Mouse (Mus musculus) embryonic facial prominence, embryonic 14.5 days (tissue): Measurements from ENCODE around the gene Vax2. TPM values are rescaled to one million over a fixed set of nuclear protein-coding genes. Genes with fewer than 3 reads are reported as not detected.

ENCODE experiments used
- ATAC-seq: fragments of 200-750 bp; cut with Nextera tagmentation; 2 replicates; pipeline ENCODE4 v1.8.0; 2017; ENCODE audit warnings: low read depth, moderate number of reproducible peaks, moderate TSS enrichment
- DNase-seq: peaks from one replicate; pipeline ENCODE4 v3.0.0-alpha.2; 2015; ENCODE audit warnings: low spot score
- H3K27ac ChIP-seq: fragments of 300-500 bp; sonication (generic); replicated peaks from 2 replicates; pipeline ENCODE4 v1.5.1; 2014; ENCODE audit warnings: low read depth, mild to moderate bottlenecking, low read length, moderate library complexity
- H3K27me3 ChIP-seq: fragments of 300-500 bp; sonication (generic); replicated peaks from 2 replicates; pipeline ENCODE4 v1.6.1; 2014; ENCODE audit warnings: low read length; ENCODE audit not compliant: control insufficient read depth, insufficient read depth
- H3K36me3 ChIP-seq: fragments of 300-500 bp; sonication (generic); 2 replicates; pipeline ENCODE4 v1.6.1; 2014; ENCODE audit warnings: low read length, mixed read lengths; ENCODE audit not compliant: control insufficient read depth, insufficient read depth
- H3K4me1 ChIP-seq: fragments of 300-500 bp; sonication (generic); 2 replicates; pipeline ENCODE4 v1.6.1; 2014; ENCODE audit warnings: antibody characterized with exemption, low read length; ENCODE audit not compliant: control insufficient read depth, insufficient read depth
- H3K4me2 ChIP-seq: fragments of 300-500 bp; sonication (generic); 2 replicates; pipeline ENCODE4 v1.6.1; 2014; ENCODE audit warnings: low read depth, mild to moderate bottlenecking, low read length, moderate library complexity, mixed read lengths
- H3K4me3 ChIP-seq: fragments of 300-500 bp; sonication (generic); 2 replicates; pipeline ENCODE4 v1.5.1; 2014; ENCODE audit warnings: low read depth, mild to moderate bottlenecking, low read length
- H3K9ac ChIP-seq: fragments of 300-500 bp; sonication (generic); 2 replicates; pipeline ENCODE4 v1.6.1; 2014; ENCODE audit warnings: low read depth, mild to moderate bottlenecking, low read length, moderate library complexity, mixed read lengths
- H3K9me3 ChIP-seq: fragments of 300-500 bp; sonication (generic); 2 replicates; pipeline ENCODE4 v1.6.1; 2016; ENCODE audit warnings: low read length; ENCODE audit not compliant: control insufficient read depth
- WGBS: fragments of 180-500 bp; shearing (Covaris S2); extraction: QIAGEN DNeasy Blood & Tissue Kit; methylation state at CpG from one replicate; pipeline ENCODE4 v1.1.7; 2014; 5-methylcytosine and 5-hydroxymethylcytosine counted together
- polyA plus RNA-seq: library from polyadenylated mRNA; unstranded; fragments of >200 nt; fragmentation: Nextera tagmentation; extraction: Ambion mirVana; gene quantifications from 2 replicates; pipeline ENCODE4 v1.2.1, GENCODE M21; 2014

Gene Vax2
- polyA plus RNA-seq, 1 experiment from 2014 or later: 0.45 TPM

- H3K9me3 ChIP-seq: no peaks in the 10 kb centered on the region
- peaks cover 13% of the 10 kb centered on the region; the same call in 1 of the 2 replicates for H3K4me1 ChIP-seq
- no peak overlapping the region for H3K27ac ChIP-seq
- no peaks in the 10 kb centered on the region for H3K36me3 ChIP-seq
- DNase-seq (no peak), ATAC-seq (no peak)
- H3K27me3 ChIP-seq: peaks cover 100% of the 10 kb centered on the region
- no peak overlapping the region for H3K9ac ChIP-seq
- WGBS: 3% methylated on average over 30 of the region's 30 CpGs
- H3K4me3 ChIP-seq: no peak overlapping the region
- H3K4me2 ChIP-seq: no peak overlapping the region
These were observed 4.6 kb downstream of the Vax2 start for GRCm38 (mm10) chr6:83715461-83716196.

- DNase-seq: no peak
- Histone ChIP-seq H3K36me3 (no peaks in the 10 kb centered on the region), H3K4me1 (0 out of 2 replicates have a peak, but pooled peaks cover under 1% of the 10 kb centered on the region), H3K4me2 (no peak overlapping the region), H3K27me3 (peaks cover 100% of the 10 kb centered on the region), H3K27ac (no peak overlapping the region), H3K9ac (no peak overlapping the region), H3K4me3 (no peak overlapping the region), H3K9me3 (no peaks in the 10 kb centered on the region)
- 3% methylated on average over 8 of the region's 8 CpGs for WGBS
- no peak for ATAC-seq
These were observed 6.0 kb downstream of the Vax2 start for GRCm38 (mm10) chr6:83717026-83717425.

GRCm38 (mm10) chr6:83722526-83722925 lies 11.5 kb downstream of the Vax2 start:
- Histone ChIP-seq H3K9ac (no peak overlapping the region), H3K4me1 (no peaks in the 10 kb centered on the region), H3K4me3 (no peak overlapping the region), H3K27ac (no peak overlapping the region), H3K9me3 (no peaks in the 10 kb centered on the region), H3K4me2 (no peak overlapping the region), H3K36me3 (no peaks in the 10 kb centered on the region), H3K27me3 (peaks cover 70% of the 10 kb centered on the region)
- ATAC-seq (no peak), DNase-seq (no peak)
- 11% methylated on average over 6 of the region's 6 CpGs for WGBS

GRCm38 (mm10) chr6:83727178-83727577 lies 16.1 kb downstream of the Vax2 start:
- Histone ChIP-seq H3K9me3 (no peaks in the 10 kb centered on the region), H3K4me2 (no peak overlapping the region), H3K27ac (no peak overlapping the region), H3K4me1 (no peaks in the 10 kb centered on the region), H3K4me3 (no peak overlapping the region), H3K27me3 (peaks cover 30% of the 10 kb centered on the region), H3K36me3 (no peaks in the 10 kb centered on the region), H3K9ac (no peak overlapping the region)
- no peak for ATAC-seq
- DNase-seq: no peak
- WGBS: 41% methylated on average over 4 of the region's 4 CpGs

GRCm38 (mm10) chr6:83728488-83728887 lies 17.4 kb downstream of the Vax2 start:
- H3K27me3 ChIP-seq: peaks cover 20% of the 10 kb centered on the region
- ATAC-seq (no peak), DNase-seq (no peak)
- H3K36me3 ChIP-seq: no peaks in the 10 kb centered on the region
- H3K4me1 ChIP-seq: no peaks in the 10 kb centered on the region
- H3K4me3 ChIP-seq: no peak overlapping the region
- no peak overlapping the region for H3K27ac ChIP-seq
- no peak overlapping the region for H3K9ac ChIP-seq
- WGBS: 88% methylated on average over 3 of the region's 3 CpGs
- H3K9me3 ChIP-seq: no peaks in the 10 kb centered on the region
- H3K4me2 ChIP-seq: no peak overlapping the region

GRCm38 (mm10) chr6:83729350-83729970 lies 18.4 kb downstream of the Vax2 start:
- Histone ChIP-seq H3K4me1 (no peaks in the 10 kb centered on the region), H3K9ac (no peak overlapping the region), H3K4me3 (no peak overlapping the region), H3K27ac (no peak overlapping the region), H3K9me3 (no peaks in the 10 kb centered on the region), H3K4me2 (no peak overlapping the region), H3K27me3 (peaks cover 11% of the 10 kb centered on the region; the same call in 1 of the 2 replicates), H3K36me3 (no peaks in the 10 kb centered on the region)
- ATAC-seq: no peak
- DNase-seq: no peak
- WGBS: 62% methylated on average over 14 of the region's 14 CpGs

- Histone ChIP-seq H3K9ac (no peak overlapping the region), H3K4me2 (no peak overlapping the region), H3K9me3 (no peaks in the 10 kb centered on the region), H3K27me3 (peaks cover 7% of the 10 kb centered on the region; the same call in 1 of the 2 replicates), H3K4me3 (no peak overlapping the region), H3K36me3 (no peaks in the 10 kb centered on the region), H3K4me1 (no peaks in the 10 kb centered on the region), H3K27ac (no peak overlapping the region)
- ATAC-seq (no peak), DNase-seq (peak; percentile 67)
- whole genome bisulfite sequencing: 25% methylated on average over 5 of the region's 5 CpGs
These were observed 20.1 kb downstream of the Vax2 start for GRCm38 (mm10) chr6:83731128-83731527.

GRCm38 (mm10) chr6:83737311-83737710 lies 26.2 kb downstream of the Vax2 start:
- ATAC-seq: no peak

More at GRCm38 (mm10) chr6:83737311-83737710, 26.2 kb downstream of the Vax2 start:
- Histone ChIP-seq H3K9me3 (0 out of 2 replicates have a peak, but pooled peaks cover 4% of the 10 kb centered on the region), H3K4me2 (no peak overlapping the region), H3K27me3 (no peaks in the 10 kb centered on the region), H3K4me1 (peaks cover 5% of the 10 kb centered on the region), H3K4me3 (no peak overlapping the region), H3K27ac (no peak overlapping the region), H3K36me3 (no peaks in the 10 kb centered on the region), H3K9ac (no peak overlapping the region)
- DNase-seq: no peak
- WGBS: 31% methylated on average over 13 of the region's 13 CpGs
